Mouse (Mus musculus) common myeloid progenitor, adult 5-6 weeks (primary cell): ENCODE results near the gene Tbc1d12. TPM values are rescaled to one million over a fixed set of nuclear protein-coding genes. Genes with fewer than 3 reads are reported as not detected.

ENCODE experiments used
- ATAC-seq: replicated peaks from 2 replicates; pipeline ENCODE4 v1.8.0; 2016; ENCODE audit warnings: low read depth, mild to moderate bottlenecking, moderate TSS enrichment, inconsistent platforms; ENCODE audit not compliant: poor library complexity, severe bottlenecking
- total RNA-seq: library from RNA; stranded (forward); fragments of 200-1000, 187-1606 nt; gene quantifications from 2 replicates; pipeline ENCODE4 v1.2.3, GENCODE M21; 2017

The Tbc1d12 gene
- total RNA-seq, 1 experiment from 2014 or later = 4.4 TPM

DNA sequence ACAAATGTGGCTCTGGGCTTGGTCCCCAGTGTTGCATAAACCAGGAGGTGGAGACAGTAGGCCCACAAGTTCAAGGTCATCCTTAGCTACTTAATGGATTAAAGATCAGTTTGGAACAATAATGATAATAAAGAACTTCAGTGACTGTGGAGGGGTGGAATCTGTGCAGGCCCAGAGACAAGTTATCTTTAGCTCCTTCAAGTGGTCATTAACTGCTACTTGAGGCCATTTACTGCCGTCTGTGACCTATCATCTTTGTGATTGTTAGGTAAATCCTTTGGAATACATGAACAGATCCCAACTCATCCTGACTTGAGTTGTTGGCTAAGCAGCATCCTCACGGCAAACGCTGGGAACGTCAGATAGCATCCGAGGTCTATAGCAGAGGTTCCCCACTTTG lies 66.1 kb downstream of the Tbc1d12 start:
- 0 out of 2 replicates have a peak, but pooled peaks have one; percentile 29 for ATAC-seq

DNA sequence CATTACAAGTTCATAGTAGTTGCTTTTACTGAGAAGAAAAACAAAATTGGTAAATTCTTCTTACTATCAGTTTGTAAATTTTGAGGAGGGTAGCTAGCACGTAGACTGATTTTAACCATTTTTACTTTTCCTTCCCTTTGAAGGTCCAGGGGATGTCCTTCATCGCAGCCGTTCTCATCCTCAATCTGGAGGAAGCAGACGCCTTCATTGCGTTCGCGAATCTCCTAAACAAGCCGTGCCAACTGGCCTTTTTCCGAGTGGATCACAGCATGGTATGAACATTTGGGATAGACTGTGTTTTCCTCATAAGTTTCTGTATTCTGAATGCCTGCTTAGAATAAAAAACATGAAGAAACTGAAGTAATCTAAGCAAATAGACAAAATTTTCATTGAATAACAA lies 77.4 kb downstream of the Tbc1d12 start:
- no peak for ATAC-seq

DNA sequence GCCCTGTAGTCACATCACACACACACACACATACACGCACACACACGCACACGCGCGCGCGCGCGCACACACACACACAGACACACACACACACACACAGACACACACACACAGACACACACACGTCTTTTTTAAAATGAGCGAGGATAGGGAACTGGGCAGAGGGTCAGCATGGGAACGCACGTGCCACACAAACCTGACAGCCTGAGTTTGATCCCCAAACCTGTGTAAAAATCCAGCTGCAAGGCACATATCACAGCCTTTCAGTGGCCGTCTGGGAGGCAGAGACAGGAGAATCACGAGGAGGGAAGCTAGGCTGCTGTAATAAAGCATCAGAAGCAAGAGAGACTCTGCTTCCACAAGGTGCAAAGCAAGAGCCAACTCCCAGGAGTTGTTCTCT lies 78.5 kb downstream of the Tbc1d12 start:
- no peak for ATAC-seq

- ATAC-seq = peak; percentile 91
These were observed 79.3 kb downstream of the Tbc1d12 start for GRCm38 (mm10) chr19:38915677-38916076.

DNA sequence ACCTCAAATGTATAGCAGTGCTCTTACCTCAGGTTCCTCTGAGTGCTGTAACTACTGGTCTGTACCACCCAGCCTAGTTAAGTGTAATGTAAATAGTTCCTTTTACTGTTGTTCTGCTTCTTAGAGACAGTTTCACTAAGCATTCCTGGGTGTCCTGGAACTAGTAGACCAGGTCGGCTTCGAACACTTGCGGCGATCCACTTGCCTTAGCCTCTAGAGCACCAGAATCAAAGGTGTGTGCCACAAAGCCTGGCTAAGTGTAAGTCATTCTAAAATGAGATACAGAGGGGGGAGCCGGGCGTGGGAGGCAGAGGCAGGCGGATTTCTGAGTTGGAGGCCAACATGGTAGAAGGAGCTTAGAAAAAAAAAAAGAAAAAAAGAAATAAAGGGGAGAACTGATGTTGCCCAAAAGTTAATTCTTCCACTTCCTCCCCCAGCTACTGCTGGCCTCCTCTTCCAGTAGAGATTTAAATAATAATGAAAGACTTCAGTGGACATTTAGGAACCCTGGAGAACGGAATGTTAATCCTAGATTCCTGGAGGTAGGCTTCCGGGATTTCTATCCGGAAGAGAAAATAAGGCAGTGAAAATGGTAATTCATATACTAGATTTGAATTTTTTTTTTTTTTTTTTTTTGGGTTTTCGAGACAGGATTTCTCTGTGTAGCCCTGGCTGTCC lies 92.2 kb downstream of the Tbc1d12 start:
- no peak for ATAC-seq

DNA sequence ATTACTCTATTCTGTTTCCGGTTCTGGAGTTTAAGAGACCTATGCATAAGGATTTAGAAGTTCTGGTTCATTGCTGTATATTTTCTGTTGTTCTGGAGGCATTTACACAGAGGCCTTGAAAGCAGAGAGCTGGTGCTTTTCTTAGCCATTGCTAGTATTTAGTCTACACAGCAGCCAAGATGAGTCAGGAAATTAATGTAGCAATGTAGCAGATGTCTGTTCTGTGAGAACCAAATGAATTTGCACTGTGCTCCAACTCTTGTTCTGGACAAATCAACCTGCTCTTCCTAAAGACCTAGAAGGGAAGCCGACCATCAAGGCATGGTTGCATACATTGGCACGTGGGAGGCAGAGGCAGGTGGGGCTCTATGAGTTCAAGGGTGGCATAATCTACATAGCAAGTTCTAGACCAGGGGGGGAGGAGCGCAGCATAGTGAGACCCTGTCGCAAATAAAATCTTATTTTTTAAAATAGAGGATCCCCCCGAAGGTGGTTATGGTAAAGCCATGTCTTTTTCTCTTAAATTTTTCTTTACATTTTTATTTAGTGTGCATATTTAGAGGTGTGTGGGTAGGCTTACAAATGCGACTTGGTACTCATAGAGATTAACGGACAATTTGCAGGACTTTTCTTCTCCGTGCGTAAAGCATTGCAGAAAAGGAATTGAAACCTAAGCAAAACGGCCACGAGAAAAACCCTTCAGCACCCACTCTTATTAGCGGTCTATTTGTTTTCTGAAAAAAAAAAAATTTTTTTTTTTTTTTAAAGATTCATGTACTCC lies 93.3 kb downstream of the Tbc1d12 start:
- no peak for ATAC-seq

DNA sequence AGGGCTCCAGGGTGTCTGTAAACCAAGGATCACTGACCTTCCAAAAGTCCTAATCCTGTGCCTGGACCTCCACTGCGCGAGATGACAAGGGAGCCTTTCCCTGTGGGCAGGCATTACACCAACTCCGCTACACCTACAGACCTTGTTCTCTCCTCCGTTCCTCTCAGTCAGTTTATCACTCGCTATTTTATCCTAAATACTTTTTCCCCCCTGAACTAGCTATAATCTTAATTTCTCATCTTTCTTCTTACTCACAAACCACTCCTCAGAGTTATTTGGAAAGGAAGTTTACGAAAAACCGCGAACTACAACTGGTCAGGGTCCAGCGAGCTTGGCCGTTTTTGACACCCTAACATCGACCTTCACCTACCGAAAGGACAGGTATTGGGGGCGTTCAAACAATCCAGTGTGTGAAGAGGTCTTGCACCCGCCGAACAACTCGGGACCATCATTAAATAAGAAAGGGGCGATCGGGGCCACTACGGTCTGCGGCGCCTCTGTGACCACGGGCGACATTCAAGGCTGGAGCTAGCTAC lies 93.9 kb downstream of the Tbc1d12 start:
- peak; percentile 26; the same call in 1 of the 2 replicates for ATAC-seq

DNA sequence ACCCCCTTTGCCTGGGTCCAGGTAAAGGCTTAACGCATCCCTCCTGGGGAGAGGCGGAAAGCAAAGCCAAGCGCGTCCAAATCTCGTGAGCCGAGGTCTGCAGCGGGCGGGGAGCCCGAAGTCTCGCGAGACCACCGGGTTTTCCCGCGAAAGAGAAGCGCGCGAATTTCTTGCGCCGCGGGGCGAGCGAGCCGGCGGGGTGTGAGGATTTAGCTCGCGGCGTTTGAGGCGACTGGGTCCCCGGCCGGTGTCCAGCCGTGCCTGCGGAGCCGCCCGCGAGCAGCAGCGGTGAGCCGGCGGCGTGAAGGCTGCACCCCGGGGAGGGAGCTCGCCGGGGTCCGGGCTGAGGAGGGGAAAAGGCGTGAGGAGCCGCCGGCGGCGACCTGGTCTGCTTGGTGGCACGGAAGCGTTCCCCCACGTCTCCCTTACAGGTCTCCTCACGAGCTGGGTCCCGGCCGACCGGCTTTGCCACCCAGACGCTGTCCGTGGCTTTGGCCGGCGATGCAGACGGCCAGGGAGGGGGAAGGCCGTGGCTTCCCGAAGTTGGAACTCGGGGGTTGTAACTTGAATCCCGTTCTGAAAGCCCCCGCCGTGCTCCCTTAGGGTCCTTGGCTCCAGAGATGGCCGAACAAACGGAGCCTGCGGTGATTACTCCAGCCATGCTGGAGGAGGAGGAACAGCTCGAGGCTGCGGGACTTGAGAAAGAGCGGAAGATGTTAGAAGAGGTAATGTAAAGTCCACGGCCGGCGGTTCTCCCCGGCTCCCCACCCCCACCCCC lies 94.6 kb downstream of the Tbc1d12 start, which contains the start of gene Hells:
Gene Hells (plus strand): TSS at position 128 of the 778 bp plus-strand sequence.
- peak; percentile 90 for ATAC-seq

GRCm38 (mm10) chr19:38931566-38931890 lies 95.1 kb downstream of the Tbc1d12 start:
- ATAC-seq = no peak

GRCm38 (mm10) chr19:38944590-38945307 lies 108.4 kb downstream of the Tbc1d12 start:
- ATAC-seq = no peak

Other genes starting within 250 kb of the Tbc1d12 start
- gene Noc3l, start 17.3 kb upstream of the Tbc1d12 start, total RNA-seq = 47.9 and 48.9 TPM in 2 replicates
- gene Hells, start 94.3 kb downstream of the Tbc1d12 start, total RNA-seq = 92.8 and 110 TPM in 2 replicates
- gene Cyp2c55, start 170.4 kb downstream of the Tbc1d12 start, total RNA-seq = not detected in 2 replicates
- gene Cyp2c65, start 224.4 kb downstream of the Tbc1d12 start, total RNA-seq = not detected in 2 replicates